Mouse (Mus musculus) CH12.LX (cell line): ENCODE results near the gene Ly6g6c. TPM values are rescaled to one million over a fixed set of nuclear protein-coding genes. Genes with fewer than 3 reads are reported as not detected.

Experiments used
- DNase-seq: peaks from one replicate; pipeline ENCODE4 v3.0.0-alpha.2; 2013; ENCODE audit errors: extremely low read depth
- H3K27ac ChIP-seq: 2 replicates; pipeline ENCODE4 v1.5.1; 2012; ENCODE audit warnings: low read depth, mild to moderate bottlenecking, control low read depth, moderate library complexity; ENCODE audit not compliant: insufficient read depth
- H3K27me3 ChIP-seq: replicated peaks from 2 replicates; pipeline ENCODE3; 2012; ENCODE audit warnings: inconsistent platforms
- H3K36me3 ChIP-seq, 2 experiments: replicated peaks in 1 of 2; 2 replicates each; pipeline versions ENCODE3 to v1.6.1; 2012; ENCODE audit warnings: inconsistent platforms in 1 of 2, low read length in 1 of 2, mild to moderate bottlenecking in 1 of 2, mixed read lengths in 1 of 2, moderate library complexity in 1 of 2; ENCODE audit not compliant: control insufficient read depth in 1 of 2, insufficient read depth in 1 of 2
- H3K4me1 ChIP-seq, 2 experiments: 2 replicates each; pipeline ENCODE4 v1.6.1; 2012; ENCODE audit warnings: inconsistent platforms in 1 of 2, moderate library complexity in 1 of 2; ENCODE audit not compliant: insufficient read depth in 2 of 2, control insufficient read depth in 1 of 2
- H3K4me2 ChIP-seq: 2 replicates; pipeline ENCODE4 v1.6.1; 2012; ENCODE audit warnings: low read depth, mild to moderate bottlenecking, control low read depth; ENCODE audit not compliant: poor library complexity, insufficient read depth, severe bottlenecking
- H3K4me3 ChIP-seq, 3 experiments: fragments of 150-350 bp in 1 of 3; sonication (generic) in 1 of 3; replicated peaks in 1 of 3; 2 replicates each; pipeline versions ENCODE3 to v1.5.1; 2011 to 2012; ENCODE audit warnings: low read depth in 2 of 3, low read length in 2 of 3, mild to moderate bottlenecking in 2 of 3, moderate library complexity in 2 of 3, control low read depth in 1 of 3, improper control_type of control experiment in 1 of 3, inconsistent platforms in 1 of 3, mixed read lengths in 1 of 3; ENCODE audit not compliant: poor library complexity in 1 of 3
- H3K79me2 ChIP-seq: replicated peaks from 2 replicates; pipeline ENCODE4 v1.6.1; 2012; ENCODE audit warnings: mild to moderate bottlenecking, moderate library complexity; ENCODE audit not compliant: control insufficient read depth, poor library complexity, insufficient read depth, severe bottlenecking; ENCODE audit errors: extremely low read depth
- H3K9ac ChIP-seq: 2 replicates; pipeline ENCODE4 v1.6.1; 2012; ENCODE audit warnings: low read depth, mild to moderate bottlenecking, control low read depth, moderate library complexity; ENCODE audit not compliant: insufficient read depth
- H3K9me3 ChIP-seq: replicated peaks from 2 replicates; pipeline ENCODE3; 2012; ENCODE audit warnings: low read length, inconsistent platforms, mixed read lengths
- BHLHE40 ChIP-seq: IDR thresholded peaks from 2 replicates; pipeline ENCODE4 v1.6.1; 2011; ENCODE audit warnings: mild to moderate bottlenecking, low read depth, low read length, improper control_type of control experiment
- CHD1 ChIP-seq: IDR thresholded peaks from 2 replicates; pipeline ENCODE4 v1.6.1; 2012; ENCODE audit warnings: low read depth, low read length, improper control_type of control experiment, inconsistent platforms
- CTCF ChIP-seq, 2 experiments: IDR thresholded peaks in 1 of 2; conservative IDR thresholded peaks in 1 of 2; 2 replicates each; pipeline ENCODE4 v1.5.1; 2011 to 2012; ENCODE audit warnings: low read depth in 2 of 2, low read length in 2 of 2, improper control_type of control experiment in 1 of 2, inconsistent platforms in 1 of 2, mild to moderate bottlenecking in 1 of 2, moderate library complexity in 1 of 2
- E2F4 ChIP-seq: IDR thresholded peaks from 2 replicates; pipeline ENCODE4 v1.6.1; 2011; ENCODE audit warnings: low read depth, low read length, improper control_type of control experiment; ENCODE audit not compliant: insufficient replicate concordance
- ELF1 ChIP-seq: IDR thresholded peaks from 2 replicates; pipeline ENCODE4 v1.6.1; 2014; ENCODE audit warnings: low read depth, mild to moderate bottlenecking, inconsistent platforms, low read length, improper control_type of control experiment
- EP300 ChIP-seq: IDR thresholded peaks from 2 replicates; pipeline ENCODE4 v1.6.1; 2011; ENCODE audit warnings: low read length, improper control_type of control experiment
- ETS1 ChIP-seq: conservative IDR thresholded peaks from 2 replicates; pipeline ENCODE4 v1.6.1; 2012; ENCODE audit warnings: low read depth, mild to moderate bottlenecking, inconsistent platforms, low read length, improper control_type of control experiment, moderate library complexity
- GABPA ChIP-seq: IDR thresholded peaks from 2 replicates; pipeline ENCODE4 v1.6.1; 2012; ENCODE audit warnings: low read depth, low read length, improper control_type of control experiment, inconsistent platforms; ENCODE audit not compliant: insufficient replicate concordance
- IRF4 ChIP-seq: IDR thresholded peaks from 2 replicates; pipeline ENCODE4 v1.6.1; 2014; ENCODE audit warnings: low read depth, mild to moderate bottlenecking, inconsistent platforms, low read length, improper control_type of control experiment
- JUN ChIP-seq: IDR thresholded peaks from 2 replicates; pipeline ENCODE4 v1.6.1; 2011; ENCODE audit warnings: low read depth, mild to moderate bottlenecking, low read length, improper control_type of control experiment, moderate library complexity; ENCODE audit not compliant: insufficient read depth
- KAT2A ChIP-seq: IDR thresholded peaks from 2 replicates; pipeline ENCODE4 v1.6.1; 2012; ENCODE audit warnings: low read length, improper control_type of control experiment, inconsistent platforms; ENCODE audit not compliant: insufficient replicate concordance
- MAFK ChIP-seq: IDR thresholded peaks from 2 replicates; pipeline ENCODE4 v1.6.1; 2011; ENCODE audit warnings: low read length, improper control_type of control experiment; ENCODE audit not compliant: insufficient replicate concordance
- MAX ChIP-seq: IDR thresholded peaks from 2 replicates; pipeline ENCODE4 v1.6.1; 2011; ENCODE audit warnings: low read length, improper control_type of control experiment
- MAZ ChIP-seq: IDR thresholded peaks from 2 replicates; pipeline ENCODE4 v1.6.1; 2012; ENCODE audit warnings: low read depth, mild to moderate bottlenecking, inconsistent platforms, low read length, improper control_type of control experiment, moderate library complexity
- MXI1 ChIP-seq: IDR thresholded peaks from 2 replicates; pipeline ENCODE4 v1.6.1; 2011; ENCODE audit warnings: mild to moderate bottlenecking, low read depth, low read length, improper control_type of control experiment
- MYC ChIP-seq: IDR thresholded peaks from 2 replicates; pipeline ENCODE4 v1.6.1; 2011; ENCODE audit warnings: low read depth, mild to moderate bottlenecking, improper control_type of control experiment, low read length
- PAX5 ChIP-seq: IDR thresholded peaks from 2 replicates; pipeline ENCODE4 v1.6.1; 2012; ENCODE audit warnings: low read length, inconsistent platforms, mixed read lengths
- POLR2A ChIP-seq: IDR thresholded peaks from 2 replicates; pipeline ENCODE4 v1.6.1; 2011; ENCODE audit warnings: low read depth, mild to moderate bottlenecking, improper control_type of control experiment, low read length
- RAD21 ChIP-seq: IDR thresholded peaks from 2 replicates; pipeline ENCODE4 v1.6.1; 2011; ENCODE audit warnings: low read depth, mild to moderate bottlenecking, low read length, improper control_type of control experiment, moderate library complexity
- SMC3 ChIP-seq: IDR thresholded peaks from 2 replicates; pipeline ENCODE4 v1.6.1; 2011; ENCODE audit warnings: low read depth, low read length, improper control_type of control experiment
- TBP ChIP-seq: conservative IDR thresholded peaks from 2 replicates; pipeline ENCODE4 v1.6.1; 2011; ENCODE audit warnings: low read depth, low read length, improper control_type of control experiment
- TCF12 ChIP-seq: IDR thresholded peaks from 2 replicates; pipeline ENCODE4 v1.6.1; 2014; ENCODE audit warnings: low read depth, mild to moderate bottlenecking, inconsistent platforms, low read length, improper control_type of control experiment
- USF1 ChIP-seq: IDR thresholded peaks from 2 replicates; pipeline ENCODE4 v1.6.1; 2014; ENCODE audit warnings: low read depth, mild to moderate bottlenecking, inconsistent platforms, low read length, improper control_type of control experiment
- USF2 ChIP-seq: conservative IDR thresholded peaks from 2 replicates; pipeline ENCODE4 v1.6.1; 2011; ENCODE audit warnings: low read depth, low read length, improper control_type of control experiment
- ZC3H11A ChIP-seq: IDR thresholded peaks from 2 replicates; pipeline ENCODE4 v1.6.1; 2012; ENCODE audit warnings: low read depth, mild to moderate bottlenecking, inconsistent platforms, low read length, improper control_type of control experiment
- ZMIZ1 ChIP-seq: IDR thresholded peaks from 2 replicates; pipeline ENCODE4 v1.6.1; 2012; ENCODE audit warnings: low read depth, mild to moderate bottlenecking, inconsistent platforms, low read length, improper control_type of control experiment
- ZNF384 ChIP-seq: IDR thresholded peaks from 2 replicates; pipeline ENCODE4 v1.6.1; 2012; ENCODE audit warnings: low read depth, low read length, improper control_type of control experiment, inconsistent platforms
- dilution Hi-C: fragments of 300-500 bp; cut with MboI; formaldehyde crosslinking; loops from 2 replicates; pipeline ENCODE4 v1.14.3; 2020; ENCODE audit warnings: low sequenced_read_pairs; ENCODE audit not compliant: extremely low pct_unique_long_range_greater_than_20kb, extremely low pct_ligation_motif_present
- in situ Hi-C: fragments of 300-500 bp; cut with MboI; formaldehyde crosslinking; loops from 3 replicates; pipeline ENCODE4 v1.14.3; 2019; ENCODE audit warnings: low sequenced_read_pairs, low pct_ligation_motif_present, low pct_unique_long_range_greater_than_20kb, mixed read lengths
- polyA plus RNA-seq: library from polyadenylated mRNA; unstranded; fragments of >175 nt; gene quantifications from 2 replicates; pipeline ENCODE4 v1.2.1, GENCODE M21; 2012; ENCODE audit warnings: low read depth; ENCODE audit not compliant: insufficient read length
- total RNA-seq, 2 experiments: library from RNA; depleted of rRNA; stranded (reverse); fragments of 300-350 nt in 1 of 2; fragments of >200 nt in 1 of 2; gene quantifications; 2 replicates each; pipeline ENCODE4 v1.2.3; 2012 to 2014

The Ly6g6c gene
- total and polyA plus RNA-seq, 3 experiments, result 0.30 TPM; not detected in 2

GRCm38 (mm10) chr17:35034896-35035295 lies 30.3 kb upstream of the Ly6g6c start:
- dilution Hi-C loops, result no loop called here
- no peak overlapping the region for H3K4me3 ChIP-seq
- no peaks in the 10 kb centered on the region for H3K9me3 ChIP-seq
- H3K27ac ChIP-seq, result no peak overlapping the region
- no peak for DNase-seq
- peaks cover 5 to 27% of the 10 kb centered on the region in 2 experiments; a peak in 3 of 4 replicates for H3K4me1 ChIP-seq
- no peaks in the 10 kb centered on the region for H3K27me3 ChIP-seq
- peaks cover 0 to 20% of the 10 kb centered on the region in 2 experiments for H3K36me3 ChIP-seq
- no peak overlapping the region for H3K4me2 ChIP-seq
- H3K79me2 ChIP-seq, result no peaks in the 10 kb centered on the region
- no peak for TF ChIP-seq ETS1
- no peak for TF ChIP-seq MAX
- no peak for TF ChIP-seq USF1
- no peak for TF ChIP-seq CTCF (conservative IDR thresholded peaks at IDR 0.05 in 1 of 2, IDR thresholded peaks at IDR 0.05 in 1 of 2; ENCODE audit: low read depth in 2 of 2, low read length in 2 of 2)
- no peak for TF ChIP-seq PAX5
- no peak for TF ChIP-seq E2F4
- TF ChIP-seq ZMIZ1, result no peak
- TF ChIP-seq ZNF384, result no peak
- TF ChIP-seq ZC3H11A, result no peak
- TF ChIP-seq MAFK, result no peak
- TF ChIP-seq KAT2A, result no peak
- TF ChIP-seq MAZ, result no peak
- no peak for TF ChIP-seq TBP
- no peak for TF ChIP-seq RAD21
- no peak for TF ChIP-seq MXI1
- TF ChIP-seq CHD1, result no peak
- TF ChIP-seq IRF4, result no peak
- no peak overlapping the region for H3K9ac ChIP-seq
- in situ Hi-C loops, result no loop called here

DNA sequence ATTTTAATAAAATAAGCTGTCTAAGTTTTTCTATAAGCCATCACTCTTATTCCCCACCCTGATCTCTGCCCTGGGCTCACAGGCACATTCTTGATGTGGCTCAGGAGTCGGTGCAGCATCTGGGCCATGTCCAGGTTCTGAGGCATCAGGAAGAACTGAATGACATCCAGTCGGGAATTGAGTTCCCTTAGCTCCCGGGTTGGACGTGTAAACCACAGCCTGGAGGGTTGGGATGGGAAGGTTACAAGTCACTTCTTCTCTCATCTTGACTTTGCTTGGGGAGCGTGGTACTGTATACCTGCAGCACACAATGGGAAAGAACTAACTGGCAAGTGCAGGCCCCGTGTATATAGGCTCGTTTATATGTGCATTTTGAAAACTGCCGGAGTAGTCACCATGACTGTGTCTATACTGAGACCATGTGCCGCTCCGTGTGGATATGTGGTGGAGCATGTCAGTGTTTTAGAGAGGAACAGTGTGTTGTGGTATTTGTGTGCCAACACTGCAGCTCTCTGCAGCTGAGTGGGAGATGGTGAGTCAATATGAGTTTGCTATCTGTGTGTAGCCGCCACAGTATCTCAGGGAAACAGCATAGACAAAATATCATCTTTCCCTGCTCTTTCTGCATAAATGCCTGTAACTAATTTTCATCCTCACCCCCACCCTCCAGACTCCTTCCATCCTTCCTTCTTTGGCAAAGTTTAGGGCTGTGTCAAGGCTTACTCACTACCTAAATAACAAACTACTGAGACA lies 25.9 kb upstream of the Ly6g6c start:
- peaks cover 0 to 3% of the 10 kb centered on the region in 2 experiments for H3K36me3 ChIP-seq
- in situ Hi-C loops (no loop called here), dilution Hi-C loops (no loop called here)
- H3K27ac ChIP-seq, result no peak overlapping the region
- H3K4me2 ChIP-seq, result no peak overlapping the region
- H3K9me3 ChIP-seq, result no peaks in the 10 kb centered on the region
- no peak for DNase-seq
- no peaks in the 10 kb centered on the region for H3K27me3 ChIP-seq
- H3K79me2 ChIP-seq, result no peaks in the 10 kb centered on the region
- TF ChIP-seq BHLHE40, result no peak
- no peak for TF ChIP-seq MYC
- TF ChIP-seq EP300, result no peak
- TF ChIP-seq SMC3, result no peak
- no peak for TF ChIP-seq JUN
- no peak for TF ChIP-seq MAFK
- no peak for TF ChIP-seq KAT2A
- TF ChIP-seq RAD21, result no peak
- TF ChIP-seq POLR2A, result no peak
- TF ChIP-seq ETS1, result no peak
- no peak for TF ChIP-seq USF2
- no peak for TF ChIP-seq ZC3H11A
- TF ChIP-seq MAX, result no peak
- no peak for TF ChIP-seq GABPA
- no peak for TF ChIP-seq TCF12
- TF ChIP-seq ELF1, result no peak
- no peak for TF ChIP-seq MXI1
- no peak for TF ChIP-seq PAX5
- H3K9ac ChIP-seq, result no peak overlapping the region
- H3K4me3 ChIP-seq, result no peak overlapping the region
- H3K4me1 ChIP-seq, result peaks cover 5 to 29% of the 10 kb centered on the region in 2 experiments; a peak in 3 of 4 replicates
